Mouse (Mus musculus) embryonic facial prominence, embryonic 11.5 days (tissue): Measurements from ENCODE around the gene Gpsm3. TPM values are rescaled to one million over a fixed set of nuclear protein-coding genes. Genes with fewer than 3 reads are reported as not detected.
A peak's percentile ranks its signal among the peaks of the same experiment; 100 is the strongest.

Source experiments
- ATAC-seq: fragments of 200-750 bp; cut with Nextera tagmentation; replicated peaks from 2 replicates; pipeline ENCODE4 v1.8.0; 2017; ENCODE audit warnings: low read depth; ENCODE audit not compliant: insufficient number of reproducible peaks, low FRiP score, low TSS enrichment
- DNase-seq: peaks from one replicate; pipeline ENCODE4 v3.0.0-alpha.2; 2015; ENCODE audit warnings: low spot score
- H3K27ac ChIP-seq: fragments of 300-500 bp; sonication (generic); replicated peaks from 2 replicates; pipeline ENCODE4 v1.5.1; 2014; ENCODE audit warnings: mild to moderate bottlenecking, low read depth, low read length, control low read depth
- H3K27me3 ChIP-seq: fragments of 300-500 bp; sonication (generic); 2 replicates; pipeline ENCODE4 v1.6.1; 2014; ENCODE audit warnings: mild to moderate bottlenecking, low read length, moderate library complexity, mixed read lengths; ENCODE audit not compliant: control insufficient read depth, insufficient read depth
- H3K36me3 ChIP-seq: fragments of 300-500 bp; sonication (generic); replicated peaks from 2 replicates; pipeline ENCODE4 v1.6.1; 2014; ENCODE audit warnings: low read depth, mild to moderate bottlenecking, low read length, moderate library complexity, mixed read lengths; ENCODE audit not compliant: control insufficient read depth, insufficient read depth
- H3K4me1 ChIP-seq: fragments of 300-500 bp; sonication (generic); 2 replicates; pipeline ENCODE4 v1.6.1; 2014; ENCODE audit warnings: low read length, mixed read lengths; ENCODE audit not compliant: control insufficient read depth, insufficient read depth
- H3K4me2 ChIP-seq: fragments of 300-500 bp; sonication (generic); 2 replicates; pipeline ENCODE4 v1.6.1; 2014; ENCODE audit warnings: low read depth, mild to moderate bottlenecking, control low read depth, low read length, moderate library complexity
- H3K4me3 ChIP-seq: fragments of 300-500 bp; sonication (generic); 2 replicates; pipeline ENCODE4 v1.5.1; 2014; ENCODE audit warnings: low read depth, low read length, control low read depth
- H3K9ac ChIP-seq: fragments of 300-500 bp; sonication (generic); replicated peaks from 2 replicates; pipeline ENCODE4 v1.6.1; 2014; ENCODE audit warnings: mild to moderate bottlenecking, control low read depth, low read length
- H3K9me3 ChIP-seq: fragments of 300-500 bp; sonication (generic); replicated peaks from 2 replicates; pipeline ENCODE4 v1.6.1; 2016; ENCODE audit warnings: mild to moderate bottlenecking, low read length, inconsistent platforms, mixed read lengths; ENCODE audit not compliant: control insufficient read depth
- WGBS: fragments of 180-500 bp; shearing (Covaris S2); extraction: QIAGEN DNeasy Blood & Tissue Kit; methylation state at CpG from one replicate; pipeline ENCODE4 v1.1.7; 2014; 5-methylcytosine and 5-hydroxymethylcytosine counted together
- polyA plus RNA-seq: library from polyadenylated mRNA; unstranded; fragments of >200 nt; fragmentation: Nextera tagmentation; extraction: Ambion mirVana; gene quantifications from 2 replicates; pipeline ENCODE4 v1.2.1, GENCODE M21; 2014

The Gpsm3 gene
- polyA plus RNA-seq, 1 experiment from 2014 or later, result 5.5 TPM

DNA sequence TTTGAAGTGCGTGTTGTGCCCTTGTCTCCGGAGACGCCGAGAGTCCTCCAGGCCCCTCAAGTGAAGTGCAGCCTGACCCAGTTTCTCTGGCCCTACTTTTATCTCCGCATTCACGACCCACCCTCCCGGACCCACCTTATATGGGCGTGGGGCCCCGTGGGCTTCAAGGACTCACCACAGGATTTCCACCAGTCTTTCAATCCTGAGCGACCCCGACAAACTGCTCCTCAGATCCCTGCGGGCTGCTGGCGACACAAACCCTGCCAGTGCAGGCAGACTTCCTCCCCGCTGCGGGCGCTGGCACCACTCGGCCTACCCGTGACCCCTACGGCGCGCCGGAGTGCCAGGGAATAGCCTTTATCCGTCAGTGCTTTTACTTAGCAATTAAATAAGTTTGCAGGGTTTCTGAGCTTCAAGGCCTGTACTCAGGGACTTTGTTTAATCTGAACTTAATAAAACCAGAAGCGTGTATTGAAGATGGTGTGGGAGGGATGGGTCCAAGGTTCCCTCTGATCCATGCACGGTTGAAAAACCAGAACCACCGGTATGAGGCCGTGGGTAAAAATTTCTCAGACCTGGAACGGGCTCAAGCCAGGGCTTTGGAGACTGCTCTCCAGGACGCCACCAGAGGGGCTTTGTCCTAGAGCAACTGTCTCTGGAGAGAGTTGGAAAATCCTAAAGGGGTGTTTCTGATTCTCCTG, 38.5 kb downstream of the Gpsm3 start, which contains the start of gene Ppt2:
TSS of gene Ppt2 (minus strand) at position 568 of the 701 bp plus-strand sequence.
- Histone ChIP-seq H3K4me3 (peak within 1 kb of the TSS; percentile 53), H3K9me3 (no peaks in the 10 kb centered on the region), H3K4me2 (peak within 1 kb of the TSS; percentile 92), H3K4me1 (peaks cover 18% of the 10 kb centered on the region), H3K36me3 (no peaks in the 10 kb centered on the region), H3K27me3 (peaks cover 29% of the 10 kb centered on the region), H3K9ac (peak within 1 kb of the TSS; percentile 74), H3K27ac (peak within 1 kb of the TSS; percentile 80)
- DNase-seq, result peak; percentile 33
- WGBS, result 4% methylated on average over 29 of the region's 29 CpGs
- ATAC-seq, result no peak

DNA sequence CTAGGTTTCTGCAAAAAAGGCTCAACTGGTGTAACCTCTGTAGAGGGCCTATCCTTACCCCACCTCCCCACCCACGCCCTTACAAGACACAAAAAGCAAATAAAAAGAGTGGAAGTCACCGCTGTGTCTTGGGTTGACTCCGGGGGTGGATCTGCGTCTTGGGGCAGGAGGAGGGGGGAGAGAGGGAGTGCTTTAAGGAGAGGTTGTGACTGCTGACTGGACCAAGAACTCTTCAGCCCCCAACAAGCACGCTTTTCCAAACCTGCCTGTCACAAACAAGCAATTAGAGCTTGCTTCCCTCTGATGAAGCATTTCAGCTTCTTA, 39.0 kb downstream of the Gpsm3 start:
- Histone ChIP-seq H3K4me3 (peak overlapping the region; percentile 53; the same call in 1 of the 2 replicates), H3K9me3 (no peaks in the 10 kb centered on the region), H3K4me1 (peaks cover 18% of the 10 kb centered on the region), H3K27ac (no peak overlapping the region), H3K27me3 (peaks cover 31% of the 10 kb centered on the region), H3K36me3 (no peaks in the 10 kb centered on the region), H3K9ac (peak overlapping the region; percentile 74), H3K4me2 (peak overlapping the region; percentile 92)
- no peak for DNase-seq
- 15% methylated on average over 5 of the region's 5 CpGs for WGBS
- no peak for ATAC-seq

DNA sequence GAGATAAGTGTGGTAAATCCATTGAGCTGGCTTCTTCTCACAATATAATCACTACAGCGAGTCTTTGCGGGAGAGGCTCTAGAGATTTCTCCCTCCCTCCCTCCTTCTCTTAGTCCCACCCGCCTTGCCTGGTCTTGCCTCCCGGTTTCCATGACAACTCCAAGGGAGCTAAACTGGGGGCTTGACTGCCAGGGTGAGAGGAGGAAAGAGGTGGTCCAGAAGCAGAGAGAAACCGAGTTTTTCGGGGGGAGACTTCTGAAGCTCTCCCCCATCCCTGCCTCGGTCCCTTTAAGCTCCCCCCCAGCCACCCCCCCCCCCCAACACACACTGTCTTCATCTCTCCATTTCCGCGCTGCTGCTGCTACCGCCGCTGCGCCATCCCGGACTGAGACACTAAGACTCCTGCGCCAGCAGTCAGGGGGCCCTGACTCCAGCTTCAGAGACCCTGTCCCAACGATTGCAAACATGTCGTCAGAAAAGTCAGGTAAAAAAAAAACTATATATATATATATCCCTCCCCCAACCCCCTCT, 39.7 kb downstream of the Gpsm3 start, which contains the start of gene Prrt1:
TSS of gene Prrt1 (plus strand) at position 313 of the 531 bp plus-strand sequence.
- Histone ChIP-seq H3K4me1 (peaks cover 18% of the 10 kb centered on the region), H3K9me3 (no peaks in the 10 kb centered on the region), H3K27ac (no peak within 1 kb of the TSS), H3K9ac (peak within 1 kb of the TSS; percentile 74), H3K4me3 (peak within 1 kb of the TSS; percentile 53), H3K36me3 (no peaks in the 10 kb centered on the region), H3K27me3 (peaks cover 31% of the 10 kb centered on the region), H3K4me2 (peak within 1 kb of the TSS; percentile 92)
- ATAC-seq (no peak), DNase-seq (peak; percentile 71)
- WGBS, result under 1% methylated on average over 16 of the region's 16 CpGs

DNA sequence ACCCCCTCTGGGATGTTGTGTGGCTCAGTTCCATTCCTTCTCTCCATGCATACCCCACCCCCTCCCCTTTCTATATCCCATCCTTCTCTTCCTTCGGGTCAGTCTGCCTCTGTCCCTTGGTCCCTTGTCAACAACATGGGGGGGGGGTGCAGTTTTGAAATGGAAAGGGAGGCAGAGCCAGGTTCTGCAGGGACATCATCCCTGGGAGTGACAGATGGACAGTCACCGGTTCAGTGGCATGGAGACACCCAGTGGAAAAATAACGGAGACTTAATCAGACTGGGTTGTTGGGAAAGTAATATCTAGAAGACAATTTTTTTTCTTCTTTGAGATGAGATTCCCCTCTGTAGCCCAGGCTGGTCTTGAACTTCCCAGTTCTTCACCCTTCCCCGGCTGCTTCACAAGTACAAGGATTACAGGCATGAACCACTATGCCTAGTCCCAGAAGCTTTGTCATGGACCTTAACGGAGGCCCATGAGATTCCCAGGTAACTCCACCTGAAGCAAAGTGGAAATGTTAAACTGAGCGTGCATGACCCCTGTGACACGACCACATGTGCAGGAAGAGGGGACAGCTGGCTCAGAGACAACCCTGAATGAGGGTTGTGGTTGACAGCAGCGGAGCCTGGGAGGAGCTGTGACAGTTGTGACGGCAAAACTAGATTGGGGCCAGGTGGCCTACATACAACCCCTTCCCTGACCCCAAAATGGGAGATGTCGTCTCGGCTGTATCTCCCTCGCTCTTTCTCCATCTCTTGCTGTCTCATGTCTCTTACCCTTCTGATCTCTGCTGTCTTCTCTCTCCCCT, 40.4 kb downstream of the Gpsm3 start:
- DNase-seq, result no peak
- WGBS, result 11% methylated on average over 12 of the region's 12 CpGs

DNA sequence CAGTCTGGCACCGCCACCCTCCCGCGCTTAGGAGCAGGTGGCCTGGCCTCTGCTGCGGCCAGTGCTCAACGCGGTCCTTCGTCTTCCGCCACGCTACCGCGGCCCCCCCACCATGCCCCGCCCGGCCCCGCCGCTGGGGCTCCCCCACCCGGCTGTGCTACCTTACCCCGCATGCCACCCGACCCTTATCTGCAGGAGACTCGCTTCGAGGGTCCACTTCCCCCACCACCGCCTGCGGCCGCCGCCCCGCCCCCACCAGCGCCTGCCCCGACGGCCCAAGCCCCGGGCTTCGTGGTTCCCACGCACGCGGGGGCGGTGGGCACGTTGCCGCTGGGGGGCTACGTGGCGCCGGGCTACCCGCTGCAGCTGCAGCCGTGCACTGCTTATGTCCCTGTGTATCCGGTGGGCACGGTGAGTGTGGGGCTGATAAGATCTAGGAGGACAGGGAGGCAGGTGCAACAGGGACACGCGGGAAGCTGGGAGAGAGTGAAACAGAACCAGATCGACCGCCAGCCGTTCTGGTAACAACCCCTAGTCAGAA, 41.2 kb downstream of the Gpsm3 start:
- Histone ChIP-seq H3K4me2 (peak overlapping the region; percentile 32), H3K9me3 (no peaks in the 10 kb centered on the region), H3K27ac (no peak overlapping the region), H3K9ac (peak overlapping the region; percentile 28), H3K4me1 (peaks cover 18% of the 10 kb centered on the region), H3K4me3 (peak overlapping the region; percentile 22), H3K27me3 (peaks cover 31% of the 10 kb centered on the region), H3K36me3 (no peaks in the 10 kb centered on the region)
- WGBS, result 4% methylated on average over 42 of the region's 48 CpGs
- DNase-seq (no peak), ATAC-seq (no peak)

More for the DNA sequence above, 40.4 kb downstream of the Gpsm3 start:
- Histone ChIP-seq H3K36me3 (no peaks in the 10 kb centered on the region), H3K4me1 (peaks cover 18% of the 10 kb centered on the region), H3K27ac (no peak overlapping the region), H3K9ac (no peak overlapping the region), H3K9me3 (no peaks in the 10 kb centered on the region), H3K27me3 (peaks cover 31% of the 10 kb centered on the region), H3K4me2 (peak overlapping the region; percentile 32; the same call in 1 of the 2 replicates), H3K4me3 (peak overlapping the region; percentile 22; the same call in 1 of the 2 replicates)
- ATAC-seq, result no peak

DNA sequence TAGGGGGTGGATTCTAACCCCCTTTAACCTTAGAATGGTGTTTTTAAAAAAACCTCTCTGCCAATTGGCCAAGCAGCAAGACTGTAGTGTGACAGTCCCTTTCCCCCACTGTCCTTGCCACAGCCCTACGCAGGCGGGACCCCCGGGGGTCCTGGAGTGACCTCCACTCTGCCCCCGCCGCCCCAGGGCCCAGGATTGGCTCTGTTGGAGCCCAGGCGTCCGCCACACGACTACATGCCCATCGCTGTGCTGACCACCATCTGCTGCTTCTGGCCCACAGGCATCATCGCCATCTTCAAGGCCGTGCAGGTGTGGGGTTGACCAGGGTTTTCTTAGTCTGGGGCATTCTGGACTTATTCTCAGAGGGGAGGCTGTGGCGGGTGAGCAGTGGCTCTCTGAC, 42.0 kb downstream of the Gpsm3 start:
- Histone ChIP-seq H3K9ac (no peak overlapping the region; the same call in 1 of the 2 replicates), H3K27ac (no peak overlapping the region), H3K4me2 (peak overlapping the region; percentile 74), H3K4me3 (peak overlapping the region; percentile 32), H3K9me3 (no peaks in the 10 kb centered on the region), H3K4me1 (peaks cover 14% of the 10 kb centered on the region), H3K36me3 (no peaks in the 10 kb centered on the region), H3K27me3 (peaks cover 31% of the 10 kb centered on the region)
- DNase-seq (no peak), ATAC-seq (no peak)
- WGBS, result 1% methylated on average over 11 of the region's 12 CpGs

DNA sequence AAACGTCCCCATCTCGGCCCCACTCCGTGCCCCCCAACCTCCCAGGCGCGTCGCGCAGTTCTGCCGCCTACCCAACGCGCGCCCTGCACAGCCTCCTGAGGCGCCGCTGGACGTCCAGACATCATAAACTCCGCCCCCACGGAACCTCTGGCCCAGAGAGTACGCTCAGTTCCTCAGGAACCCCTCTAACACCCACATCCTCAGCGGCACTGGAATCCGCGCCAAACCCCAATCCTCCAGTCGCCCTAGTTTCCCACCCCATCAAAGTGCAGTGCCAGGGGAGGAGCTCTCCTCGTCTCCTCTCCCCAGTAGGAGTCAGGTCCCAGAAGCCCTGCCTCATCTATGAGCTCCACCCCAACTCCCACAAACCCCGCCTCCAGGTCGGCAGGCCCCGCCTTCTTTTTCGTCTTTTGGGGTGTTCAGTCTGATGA, 42.7 kb downstream of the Gpsm3 start:
- peaks cover 31% of the 10 kb centered on the region for H3K27me3 ChIP-seq

More for the DNA sequence above, 42.7 kb downstream of the Gpsm3 start:
- Histone ChIP-seq H3K9me3 (no peaks in the 10 kb centered on the region), H3K9ac (peak overlapping the region; percentile 32; the same call in 1 of the 2 replicates), H3K36me3 (no peaks in the 10 kb centered on the region), H3K4me2 (peak overlapping the region; percentile 74), H3K4me3 (peak overlapping the region; percentile 32), H3K27ac (no peak overlapping the region), H3K4me1 (peaks cover 14% of the 10 kb centered on the region)
- no peak for ATAC-seq
- peak; percentile 66 for DNase-seq
- 2% methylated on average over 26 of the region's 26 CpGs for WGBS
